Mouse (Mus musculus) thymus, adult 2 months (tissue): ENCODE data around the gene Gstt3.

Source experiments
- CTCF ChIP-seq: fragments of 200-500 bp; IDR thresholded peaks from 2 replicates; pipeline ENCODE4 v1.5.1; 2012; ENCODE audit warnings: mild to moderate bottlenecking, control low read depth, low read length, moderate library complexity, borderline replicate concordance; ENCODE audit not compliant: control insufficient read depth, poor library complexity, insufficient read depth; ENCODE audit errors: extremely low read depth
- POLR2A ChIP-seq: fragments of 200-500 bp; IDR thresholded peaks from 2 replicates; pipeline ENCODE4 v1.6.1; 2012; ENCODE audit warnings: mild to moderate bottlenecking, low read length, control low read depth, moderate library complexity; ENCODE audit not compliant: control insufficient read depth, poor library complexity, insufficient read depth; ENCODE audit errors: extremely low read depth

- no peak for TF ChIP-seq CTCF
- no peak for TF ChIP-seq POLR2A
These were observed 55.8 kb downstream of the Gstt3 start for GRCm38 (mm10) chr10:75725449-75725848.
